Mouse (Mus musculus) WW6 (cell line): ENCODE data around the gene Tnni3.
A peak's percentile ranks its signal among the peaks of the same experiment; 100 is the strongest.

Experiments
- DNase-seq: peaks from one replicate; pipeline ENCODE4 v3.0.0-alpha.2; 2013; ENCODE audit warnings: low read depth, low spot score

Gene Tnni3

GRCm38 (mm10) chr7:4498251-4498650, 25.8 kb downstream of the Tnni3 start:
- no peak for DNase-seq

DNA sequence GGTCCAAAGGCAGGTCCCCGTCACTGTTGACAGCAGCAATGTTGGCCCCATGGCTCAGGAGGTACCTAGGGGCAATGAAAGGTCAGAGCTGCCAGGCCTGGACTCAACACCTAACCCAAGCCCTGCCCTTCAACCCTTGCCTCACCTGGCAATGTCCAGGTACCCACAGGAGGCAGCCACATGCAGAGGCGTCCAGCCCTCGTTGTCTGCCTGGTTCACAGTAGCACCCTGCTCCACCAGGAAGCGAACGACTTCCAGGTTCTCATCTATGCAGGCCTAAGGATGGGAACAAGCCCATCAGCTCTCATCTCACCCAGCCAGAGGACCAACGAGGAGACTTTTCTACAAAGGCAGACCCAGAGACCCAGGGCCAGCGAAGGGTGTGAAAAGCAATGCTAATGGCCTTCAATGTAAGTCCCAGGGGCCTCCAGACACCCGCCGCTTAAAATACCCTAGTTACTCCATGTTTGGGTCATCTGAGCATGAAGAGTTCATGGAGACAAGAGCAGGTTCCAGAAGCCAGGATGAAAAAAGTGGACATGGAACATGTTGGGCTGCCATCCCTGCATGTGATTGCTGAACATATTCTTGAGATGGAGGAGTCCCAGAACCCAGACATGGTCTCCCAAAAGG, 26.6 kb downstream of the Tnni3 start:
- DNase-seq: no peak

GRCm38 (mm10) chr7:4496468-4496867, 27.6 kb downstream of the Tnni3 start:
- DNase-seq: no peak

GRCm38 (mm10) chr7:4493991-4494390, 30.0 kb downstream of the Tnni3 start:
- DNase-seq: no peak

DNA sequence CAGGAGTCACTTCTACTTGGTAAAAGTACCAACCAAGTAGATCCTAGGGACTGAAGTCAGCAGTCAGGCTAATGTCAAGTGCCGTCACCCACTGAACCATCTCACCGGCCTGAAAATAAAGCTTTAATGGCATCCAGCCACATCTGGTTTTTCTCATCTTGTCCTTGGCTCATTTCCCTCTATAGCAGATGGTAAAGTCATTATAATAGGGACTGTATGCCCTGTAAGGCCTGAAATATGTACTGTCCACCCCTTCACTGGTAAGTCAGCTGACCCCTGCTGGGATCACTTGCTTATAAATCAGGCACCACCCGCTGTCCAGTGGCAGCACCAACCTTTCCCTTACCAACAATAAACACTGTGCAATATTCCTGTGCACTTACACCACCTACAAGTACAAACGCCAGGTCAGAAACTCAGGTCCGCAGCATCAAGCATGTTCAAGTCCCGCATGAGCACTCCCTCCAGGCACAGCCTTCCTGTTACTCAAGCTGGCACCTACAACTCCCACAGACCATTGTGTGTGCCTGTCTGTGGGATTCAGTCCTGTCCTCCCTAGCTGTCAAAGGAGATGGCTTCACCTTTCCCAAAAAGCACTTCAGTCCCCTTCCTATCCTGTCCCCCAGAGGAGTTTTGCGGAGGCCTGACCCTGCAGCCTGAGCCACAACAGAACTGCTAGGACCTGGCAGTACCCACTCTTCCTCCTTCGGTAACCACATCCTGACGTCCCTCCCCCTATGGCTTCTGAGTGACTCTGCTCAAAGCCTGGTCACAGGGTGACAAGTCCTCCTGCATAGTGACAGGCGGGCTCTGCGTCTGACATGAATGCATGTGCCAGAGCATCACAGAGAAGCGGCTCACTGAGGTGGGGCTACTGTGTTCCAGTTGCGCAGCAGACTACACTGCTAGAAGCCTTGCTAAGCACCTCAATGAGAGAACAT, 31.5 kb downstream of the Tnni3 start:
- no peak for DNase-seq

DNA sequence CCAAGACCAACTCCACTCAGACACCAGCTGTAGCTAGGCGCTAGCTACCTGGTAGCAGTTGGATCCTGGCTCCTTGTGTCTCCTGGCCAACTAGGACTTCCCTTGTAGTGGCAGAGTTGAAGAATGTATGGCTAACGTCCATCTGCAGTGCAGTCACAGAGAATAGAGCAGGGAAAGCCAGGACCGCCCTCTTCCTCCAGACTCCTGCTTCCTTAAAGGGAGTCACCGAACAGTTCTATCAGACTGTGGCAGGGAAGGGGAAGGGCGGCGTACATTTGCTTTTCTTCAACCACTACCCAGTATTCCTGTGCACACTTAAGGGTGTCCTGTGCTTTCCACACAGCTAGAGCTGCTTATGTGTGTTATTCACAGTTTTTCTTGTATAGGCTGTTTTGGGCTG, 32.7 kb downstream of the Tnni3 start:
- no peak for DNase-seq

GRCm38 (mm10) chr7:4482281-4482680, 41.7 kb downstream of the Tnni3 start:
- no peak for DNase-seq

- no peak for DNase-seq
These were observed 44.4 kb downstream of the Tnni3 start for GRCm38 (mm10) chr7:4479674-4480073.

- DNase-seq: no peak
These were observed 45.2 kb downstream of the Tnni3 start for GRCm38 (mm10) chr7:4478796-4479291.

DNA sequence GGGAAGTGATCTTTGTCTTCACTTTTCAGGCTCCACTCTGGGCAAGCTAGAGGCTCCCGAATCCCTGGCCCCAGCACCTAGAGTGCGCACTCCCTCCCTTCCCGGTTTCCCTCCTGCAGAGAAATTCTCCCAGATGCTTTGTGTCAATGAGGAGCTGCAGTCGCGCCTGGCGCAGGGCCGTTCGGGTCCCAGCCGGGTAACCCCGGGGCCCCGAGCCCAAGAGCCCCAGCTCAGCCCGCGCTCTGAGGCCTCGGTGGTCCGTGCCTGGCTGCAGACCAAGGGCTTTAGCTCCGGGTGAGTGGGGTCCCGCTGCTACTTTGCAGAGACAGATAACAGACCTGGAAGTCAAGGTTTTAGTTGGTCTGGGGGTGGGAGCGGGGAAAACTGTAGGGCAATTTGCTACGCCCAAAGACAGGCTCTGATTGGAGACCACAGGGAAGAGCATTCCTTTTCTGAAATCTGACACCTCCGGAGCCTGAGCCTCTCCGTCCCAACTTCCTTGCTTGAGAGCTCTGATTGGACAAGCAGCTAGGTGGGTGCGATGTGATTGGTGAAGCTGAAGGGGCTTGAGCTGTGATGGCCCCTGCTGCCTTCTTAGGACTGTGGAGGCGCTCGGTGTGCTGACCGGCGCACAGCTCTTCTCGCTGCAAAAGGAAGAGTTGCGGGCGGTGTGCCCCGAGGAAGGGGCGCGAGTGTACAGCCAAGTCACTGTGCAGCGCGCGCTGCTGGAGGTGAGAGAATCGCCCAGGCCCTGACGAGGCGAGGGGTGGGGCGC, 45.8 kb downstream of the Tnni3 start:
- peak; percentile 79 for DNase-seq

GRCm38 (mm10) chr7:4473940-4474339, 50.1 kb downstream of the Tnni3 start:
- DNase-seq: no peak

DNA sequence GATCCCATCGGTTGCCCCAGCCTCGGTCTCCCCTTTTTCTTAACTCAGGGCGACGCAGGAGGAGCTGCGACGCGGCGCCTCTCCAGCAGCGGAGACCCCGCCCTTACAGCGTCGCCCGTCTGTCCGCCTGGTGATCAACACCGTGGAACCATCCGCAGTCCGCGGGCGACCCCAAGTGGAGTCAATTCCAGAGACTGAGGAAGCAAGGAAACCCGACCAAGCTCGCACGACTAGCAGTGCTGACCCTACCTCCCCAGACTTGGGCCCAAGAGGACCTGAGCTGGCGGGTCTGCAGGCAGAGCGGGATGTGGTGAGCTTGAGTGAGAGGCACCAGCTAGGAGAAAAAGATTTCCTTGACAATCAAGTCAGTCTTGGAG, 52.9 kb downstream of the Tnni3 start:
- DNase-seq: no peak

DNA sequence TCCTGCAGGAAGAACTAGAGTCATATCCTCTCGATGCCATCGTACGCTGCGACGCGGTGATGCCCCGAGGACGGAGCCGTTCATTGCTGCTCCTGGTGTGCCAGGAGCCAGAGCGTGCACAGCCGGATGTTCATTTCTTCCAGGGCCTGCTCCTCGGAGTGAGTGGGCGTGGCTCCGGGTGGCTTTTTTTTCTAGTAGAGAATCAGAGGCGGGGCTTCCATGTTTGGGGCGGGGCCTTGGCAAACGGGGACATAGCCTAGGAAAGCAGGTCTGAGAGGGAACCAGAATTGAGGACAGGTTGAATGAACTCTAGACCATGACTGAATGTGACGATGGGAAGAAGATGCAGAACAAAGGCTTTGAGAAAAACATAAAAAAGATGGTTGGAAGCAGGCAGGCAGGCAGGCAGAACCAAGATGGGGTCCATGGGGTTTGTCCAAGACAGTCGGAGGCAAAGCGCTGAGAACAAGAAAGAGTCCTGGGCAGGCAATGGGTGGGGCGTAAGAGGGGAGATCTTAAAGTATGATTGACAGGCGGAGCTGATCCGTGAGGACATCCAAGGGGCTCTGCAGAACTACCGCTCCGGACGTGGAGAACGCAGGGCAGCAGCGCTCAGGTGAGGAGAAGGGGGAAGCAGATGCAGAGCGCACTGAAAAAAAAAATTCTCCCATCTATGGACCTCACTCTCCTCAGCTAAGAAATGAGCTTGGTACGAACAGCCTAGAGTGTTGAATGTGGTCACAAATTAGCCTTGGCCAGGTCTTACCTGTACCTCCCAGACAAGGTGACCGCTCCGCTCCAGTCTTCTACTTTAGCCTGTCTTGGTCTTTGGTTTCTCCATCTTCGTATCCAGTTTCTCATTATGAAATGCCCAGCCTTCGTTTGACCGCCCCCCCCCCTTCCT, 53.5 kb downstream of the Tnni3 start:
- no peak for DNase-seq
